Mouse (Mus musculus): Measurements from ENCODE around the gene Mettl24.

- TF ChIP-seq GATA1 (IDR thresholded peaks at IDR 0.05; ENCODE audit: borderline replicate concordance, low read length) (no peak), FLI1 (IDR thresholded peaks at IDR 0.05; ENCODE audit: low read length) (no peak)
Measured at GRCm38 (mm10) chr10:40649634-40650033, 33.4 kb upstream of the Mettl24 start.
